Mouse (Mus musculus): ENCODE data around the gene Vamp5. TPM values are rescaled to one million over a fixed set of nuclear protein-coding genes. Genes with fewer than 3 reads are reported as not detected.
A peak's percentile ranks its signal among the peaks of the same experiment; 100 is the strongest.

Vamp5 gene
- polyA plus RNA-seq, 1 experiment from 2014 or later: 181 TPM

- no peak for DNase-seq (ENCODE audit: low spot score)
- H3K4me1 ChIP-seq (replicated peaks; ENCODE audit: control insufficient read depth, insufficient read depth, low read length): peaks cover 24% of the 10 kb centered on the region
- H3K36me3 ChIP-seq (ENCODE audit: control insufficient read depth, insufficient read depth, low read length): peaks cover 9% of the 10 kb centered on the region; the same call in 1 of the 2 replicates
- no peaks in the 10 kb centered on the region for H3K9me3 ChIP-seq (ENCODE audit: control insufficient read depth, low read length)
- H3K27me3 ChIP-seq (replicated peaks; ENCODE audit: control insufficient read depth, insufficient read depth, low read length): no peaks in the 10 kb centered on the region
- no peak overlapping the region for H3K9ac ChIP-seq (ENCODE audit: low read depth, low read length)
- WGBS: 65% methylated on average over 3 of the region's 3 CpGs
- H3K27ac ChIP-seq (ENCODE audit: low read depth, low read length): no peak overlapping the region
- no peak overlapping the region for H3K4me2 ChIP-seq
- no peak overlapping the region for H3K4me3 ChIP-seq (ENCODE audit: low read depth, low read length)
- ATAC-seq (replicated peaks; ENCODE audit: low FRiP score): no peak
These were observed 14.0 kb downstream of the Vamp5 start for GRCm38 (mm10) chr6:72366304-72366703.

GRCm38 (mm10) chr6:72364985-72365384 is 15.3 kb downstream of the Vamp5 start:
- no peak for ATAC-seq (replicated peaks; ENCODE audit: low FRiP score)
- H3K27ac ChIP-seq (ENCODE audit: low read depth, low read length): no peak overlapping the region
- no peaks in the 10 kb centered on the region for H3K27me3 ChIP-seq (replicated peaks; ENCODE audit: control insufficient read depth, insufficient read depth, low read length)
- 70% methylated on average over 6 of the region's 6 CpGs for WGBS
- peaks cover 27% of the 10 kb centered on the region for H3K4me1 ChIP-seq (replicated peaks; ENCODE audit: control insufficient read depth, insufficient read depth, low read length)
- H3K4me2 ChIP-seq: no peak overlapping the region
- no peak overlapping the region for H3K4me3 ChIP-seq (ENCODE audit: low read depth, low read length)
- DNase-seq (ENCODE audit: low spot score): no peak
- no peaks in the 10 kb centered on the region for H3K9me3 ChIP-seq (ENCODE audit: control insufficient read depth, low read length)
- peaks cover 14% of the 10 kb centered on the region; the same call in 1 of the 2 replicates for H3K36me3 ChIP-seq (ENCODE audit: control insufficient read depth, insufficient read depth, low read length)
- H3K9ac ChIP-seq (ENCODE audit: low read depth, low read length): no peak overlapping the region

GRCm38 (mm10) chr6:72364009-72364408 is 16.3 kb downstream of the Vamp5 start:
- WGBS: 40% methylated on average over 7 of the region's 7 CpGs
- H3K27ac ChIP-seq (ENCODE audit: low read depth, low read length): no peak overlapping the region
- no peak overlapping the region for H3K4me3 ChIP-seq (ENCODE audit: low read depth, low read length)
- H3K9me3 ChIP-seq (ENCODE audit: control insufficient read depth, low read length): no peaks in the 10 kb centered on the region
- peaks cover 20% of the 10 kb centered on the region for H3K4me1 ChIP-seq (replicated peaks; ENCODE audit: control insufficient read depth, insufficient read depth, low read length)
- no peak overlapping the region for H3K9ac ChIP-seq (ENCODE audit: low read depth, low read length)
- no peak for ATAC-seq (replicated peaks; ENCODE audit: low FRiP score)
- DNase-seq (ENCODE audit: low spot score): no peak
- H3K4me2 ChIP-seq: no peak overlapping the region
- peaks cover 11% of the 10 kb centered on the region; the same call in 1 of the 2 replicates for H3K36me3 ChIP-seq (ENCODE audit: control insufficient read depth, insufficient read depth, low read length)
- no peaks in the 10 kb centered on the region for H3K27me3 ChIP-seq (replicated peaks; ENCODE audit: control insufficient read depth, insufficient read depth, low read length)

GRCm38 (mm10) chr6:72362132-72363028 is 17.9 kb downstream of the Vamp5 start:
- Histone ChIP-seq H3K4me1 (replicated peaks; ENCODE audit: control insufficient read depth, insufficient read depth, low read length) (peaks cover 33% of the 10 kb centered on the region), H3K9ac (ENCODE audit: low read depth, low read length) (peak overlapping the region; percentile 63)
- DNase-seq (ENCODE audit: low spot score): peak; percentile 84

GRCm38 (mm10) chr6:72361121-72361551 is 19.1 kb downstream of the Vamp5 start:
- DNase-seq (ENCODE audit: low spot score): no peak
- H3K36me3 ChIP-seq (ENCODE audit: control insufficient read depth, insufficient read depth, low read length): peaks cover 13% of the 10 kb centered on the region
- WGBS: 39% methylated on average over 5 of the region's 5 CpGs
- no peak for ATAC-seq (replicated peaks; ENCODE audit: low FRiP score)
- H3K27ac ChIP-seq (ENCODE audit: low read depth, low read length): peak overlapping the region; percentile 8; the same call in 1 of the 2 replicates
- peaks cover 37% of the 10 kb centered on the region for H3K4me1 ChIP-seq (replicated peaks; ENCODE audit: control insufficient read depth, insufficient read depth, low read length)
- peak overlapping the region; percentile 63 for H3K9ac ChIP-seq (ENCODE audit: low read depth, low read length)
- no peaks in the 10 kb centered on the region for H3K9me3 ChIP-seq (ENCODE audit: control insufficient read depth, low read length)
- peak overlapping the region; percentile 77 for H3K4me2 ChIP-seq
- no peaks in the 10 kb centered on the region for H3K27me3 ChIP-seq (replicated peaks; ENCODE audit: control insufficient read depth, insufficient read depth, low read length)
- H3K4me3 ChIP-seq (ENCODE audit: low read depth, low read length): peak overlapping the region; percentile 64

More at GRCm38 (mm10) chr6:72362132-72363028, 17.9 kb downstream of the Vamp5 start:
- Histone ChIP-seq H3K4me2 (peak overlapping the region; percentile 77), H3K27me3 (replicated peaks; ENCODE audit: control insufficient read depth, insufficient read depth, low read length) (no peaks in the 10 kb centered on the region), H3K9me3 (ENCODE audit: control insufficient read depth, low read length) (no peaks in the 10 kb centered on the region), H3K36me3 (ENCODE audit: control insufficient read depth, insufficient read depth, low read length) (peaks cover 13% of the 10 kb centered on the region), H3K4me3 (ENCODE audit: low read depth, low read length) (peak overlapping the region; percentile 64), H3K27ac (ENCODE audit: low read depth, low read length) (peak overlapping the region; percentile 67)
- WGBS: under 1% methylated on average over 42 of the region's 42 CpGs
- peak; percentile 94 for ATAC-seq (replicated peaks; ENCODE audit: low FRiP score)

GRCm38 (mm10) chr6:72360599-72360935 is 19.7 kb downstream of the Vamp5 start:
- no peak overlapping the region for H3K4me3 ChIP-seq (ENCODE audit: low read depth, low read length)
- H3K36me3 ChIP-seq (ENCODE audit: control insufficient read depth, insufficient read depth, low read length): peaks cover 13% of the 10 kb centered on the region
- H3K4me2 ChIP-seq: peak overlapping the region; percentile 77
- no peak overlapping the region for H3K9ac ChIP-seq (ENCODE audit: low read depth, low read length)
- no peaks in the 10 kb centered on the region for H3K9me3 ChIP-seq (ENCODE audit: control insufficient read depth, low read length)
- WGBS: 87% methylated on average over 7 of the region's 7 CpGs
- H3K4me1 ChIP-seq (replicated peaks; ENCODE audit: control insufficient read depth, insufficient read depth, low read length): peaks cover 37% of the 10 kb centered on the region
- no peak for DNase-seq (ENCODE audit: low spot score)
- 0 out of 2 replicates have a peak, but pooled peaks cover under 1% of the 10 kb centered on the region for H3K27me3 ChIP-seq (replicated peaks; ENCODE audit: control insufficient read depth, insufficient read depth, low read length)
- no peak for ATAC-seq (replicated peaks; ENCODE audit: low FRiP score)
- H3K27ac ChIP-seq (ENCODE audit: low read depth, low read length): no peak overlapping the region; the same call in 1 of the 2 replicates

- no peak for ATAC-seq (replicated peaks; ENCODE audit: low FRiP score)
- 82% methylated on average over 11 of the region's 11 CpGs for WGBS
- Histone ChIP-seq H3K9ac (ENCODE audit: low read depth, low read length) (no peak overlapping the region), H3K4me2 (no peak overlapping the region), H3K4me1 (replicated peaks; ENCODE audit: control insufficient read depth, insufficient read depth, low read length) (peaks cover 39% of the 10 kb centered on the region), H3K9me3 (ENCODE audit: control insufficient read depth, low read length) (no peaks in the 10 kb centered on the region), H3K27me3 (replicated peaks; ENCODE audit: control insufficient read depth, insufficient read depth, low read length) (0 out of 2 replicates have a peak, but pooled peaks cover 5% of the 10 kb centered on the region), H3K4me3 (ENCODE audit: low read depth, low read length) (no peak overlapping the region), H3K27ac (ENCODE audit: low read depth, low read length) (no peak overlapping the region; the same call in 1 of the 2 replicates), H3K36me3 (ENCODE audit: control insufficient read depth, insufficient read depth, low read length) (peaks cover 13% of the 10 kb centered on the region)
- no peak for DNase-seq (ENCODE audit: low spot score)
These were observed 20.2 kb downstream of the Vamp5 start for GRCm38 (mm10) chr6:72359891-72360598.

- H3K27ac ChIP-seq (ENCODE audit: low read depth, low read length): no peak overlapping the region
- DNase-seq (ENCODE audit: low spot score) (no peak), ATAC-seq (replicated peaks; ENCODE audit: low FRiP score) (no peak)
- WGBS: 74% methylated on average over 2 of the region's 2 CpGs
- H3K4me3 ChIP-seq (ENCODE audit: low read depth, low read length): no peak overlapping the region
- H3K27me3 ChIP-seq (replicated peaks; ENCODE audit: control insufficient read depth, insufficient read depth, low read length): 0 out of 2 replicates have a peak, but pooled peaks cover 12% of the 10 kb centered on the region
- H3K9me3 ChIP-seq (ENCODE audit: control insufficient read depth, low read length): no peaks in the 10 kb centered on the region
- no peak overlapping the region for H3K9ac ChIP-seq (ENCODE audit: low read depth, low read length)
- peaks cover 13% of the 10 kb centered on the region for H3K36me3 ChIP-seq (ENCODE audit: control insufficient read depth, insufficient read depth, low read length)
- peaks cover 46% of the 10 kb centered on the region for H3K4me1 ChIP-seq (replicated peaks; ENCODE audit: control insufficient read depth, insufficient read depth, low read length)
- H3K4me2 ChIP-seq: no peak overlapping the region
These were observed 20.9 kb downstream of the Vamp5 start for GRCm38 (mm10) chr6:72359343-72359742.

Measured in liver, embryonic 11.5 days (tissue).